Mouse (Mus musculus) forebrain, embryonic 15.5 days (tissue): ENCODE data around the gene Enpp1. TPM values are rescaled to one million over a fixed set of nuclear protein-coding genes. Genes with fewer than 3 reads are reported as not detected.
A peak's percentile ranks its signal among the peaks of the same experiment; 100 is the strongest.

Experiments used
- ATAC-seq: fragments of 200-750 bp; cut with Nextera tagmentation; replicated peaks from 2 replicates; pipeline ENCODE4 v1.8.0; 2017; ENCODE audit warnings: mild to moderate bottlenecking, moderate TSS enrichment, moderate library complexity
- H3K27ac ChIP-seq: fragments of 300-500 bp; sonication (generic); replicated peaks from 2 replicates; pipeline ENCODE4 v1.5.1; 2015; ENCODE audit warnings: mild to moderate bottlenecking, inconsistent platforms
- H3K27me3 ChIP-seq: fragments of 300-500 bp; sonication (generic); 2 replicates; pipeline ENCODE4 v1.6.1; 2015; ENCODE audit warnings: inconsistent platforms
- H3K36me3 ChIP-seq: fragments of 300-500 bp; sonication (generic); 2 replicates; pipeline ENCODE4 v1.6.1; 2015; ENCODE audit warnings: mild to moderate bottlenecking, inconsistent platforms
- H3K4me1 ChIP-seq: fragments of 300-500 bp; sonication (generic); 2 replicates; pipeline ENCODE4 v1.6.1; 2015; ENCODE audit warnings: inconsistent platforms
- H3K4me2 ChIP-seq: fragments of 300-500 bp; sonication (generic); replicated peaks from 2 replicates; pipeline ENCODE4 v1.6.1; 2015; ENCODE audit warnings: mild to moderate bottlenecking, inconsistent platforms
- H3K4me3 ChIP-seq: fragments of 300-500 bp; sonication (generic); 2 replicates; pipeline ENCODE4 v1.5.1; 2015; ENCODE audit warnings: mild to moderate bottlenecking, inconsistent platforms
- H3K9ac ChIP-seq: fragments of 300-500 bp; sonication (generic); replicated peaks from 2 replicates; pipeline ENCODE4 v1.6.1; 2015; ENCODE audit warnings: mild to moderate bottlenecking, inconsistent platforms
- H3K9me3 ChIP-seq: fragments of 300-500 bp; sonication (generic); 2 replicates; pipeline ENCODE4 v1.6.1; 2016; ENCODE audit warnings: inconsistent platforms
- WGBS: fragments of 180-500 bp; shearing (Covaris S2); methylation state at CpG from one replicate; pipeline ENCODE4 v1.1.7; 2015; ENCODE audit warnings: mixed read lengths; 5-methylcytosine and 5-hydroxymethylcytosine counted together
- polyA plus RNA-seq: library from polyadenylated mRNA; unstranded; fragments of >200 nt; fragmentation: Nextera tagmentation; extraction: Ambion mirVana; gene quantifications from 2 replicates; pipeline ENCODE4 v1.2.1, GENCODE M21; 2015

Enpp1 gene
- polyA plus RNA-seq, 1 experiment from 2014 or later = 1.8 TPM

DNA sequence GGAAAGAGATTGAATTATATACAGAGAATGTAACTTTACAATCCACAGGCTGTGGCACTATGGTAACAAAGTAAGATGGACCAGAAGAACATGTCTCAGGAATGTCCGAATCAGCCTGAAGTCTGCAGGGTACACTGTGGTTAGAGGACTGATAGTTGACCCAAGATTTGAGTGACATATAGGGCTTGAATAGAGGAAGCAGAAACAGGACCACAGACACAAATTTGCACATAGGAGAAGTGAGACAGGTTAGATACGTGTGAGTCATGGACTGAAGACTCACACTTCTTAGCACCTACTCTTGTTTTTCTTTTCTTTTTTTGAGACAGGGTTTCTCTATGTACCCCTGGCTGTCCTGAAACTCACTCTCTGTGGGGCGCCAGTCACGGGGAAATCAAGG is 15.5 kb upstream of the Enpp1 start:
- Histone ChIP-seq H3K9ac (no peak overlapping the region), H3K4me3 (no peak overlapping the region), H3K27ac (no peak overlapping the region), H3K9me3 (no peaks in the 10 kb centered on the region), H3K36me3 (no peaks in the 10 kb centered on the region), H3K4me2 (no peak overlapping the region), H3K4me1 (no peaks in the 10 kb centered on the region), H3K27me3 (no peaks in the 10 kb centered on the region)
- no peak for ATAC-seq
- WGBS = 91% methylated on average over 4 of the region's 4 CpGs

DNA sequence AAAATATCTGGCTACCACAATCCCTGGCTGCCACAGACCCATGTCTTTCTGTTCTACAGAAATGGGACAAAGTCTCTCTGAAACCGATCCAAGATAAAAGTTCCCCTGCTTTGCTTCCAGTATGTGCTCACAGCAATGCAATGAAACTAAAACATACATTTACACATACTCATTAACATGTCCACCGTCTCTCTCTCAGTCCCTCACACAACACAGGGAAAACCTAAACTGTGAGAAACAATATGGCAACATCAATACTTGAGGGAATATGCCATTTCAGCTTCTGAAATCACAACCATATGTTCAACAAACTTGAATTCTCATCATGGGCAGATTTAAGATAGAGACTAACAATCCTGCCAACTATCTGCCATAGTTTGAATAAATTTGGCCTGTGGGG is 13.2 kb upstream of the Enpp1 start:
- Histone ChIP-seq H3K27ac (no peak overlapping the region), H3K27me3 (no peaks in the 10 kb centered on the region), H3K9ac (no peak overlapping the region), H3K9me3 (no peaks in the 10 kb centered on the region), H3K4me2 (no peak overlapping the region), H3K4me1 (no peaks in the 10 kb centered on the region), H3K4me3 (no peak overlapping the region), H3K36me3 (no peaks in the 10 kb centered on the region)
- WGBS = 75% methylated on average over 2 of the region's 2 CpGs
- peak; percentile 80 for ATAC-seq

DNA sequence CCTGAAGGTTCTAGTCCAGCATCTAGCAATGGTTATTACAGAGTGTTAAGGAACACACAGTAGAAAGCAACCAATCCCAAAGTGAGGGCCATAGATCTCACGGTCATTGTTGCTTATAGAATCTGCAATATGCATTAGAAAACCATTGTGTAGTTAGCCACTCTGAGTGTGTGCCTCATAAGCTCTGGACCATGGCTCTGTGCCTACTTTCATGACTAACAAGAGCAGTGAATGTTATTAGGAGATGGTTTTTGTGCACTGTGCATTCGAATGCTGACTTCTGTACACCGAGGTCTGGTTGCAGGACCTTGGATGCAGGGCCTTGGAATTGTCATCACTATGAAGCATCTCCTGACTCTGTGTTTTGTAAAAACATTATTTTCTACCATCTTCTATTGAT is 9.9 kb upstream of the Enpp1 start:
- Histone ChIP-seq H3K9me3 (no peaks in the 10 kb centered on the region), H3K4me2 (no peak overlapping the region), H3K9ac (no peak overlapping the region), H3K4me1 (no peaks in the 10 kb centered on the region), H3K4me3 (no peak overlapping the region), H3K27me3 (no peaks in the 10 kb centered on the region), H3K27ac (no peak overlapping the region), H3K36me3 (no peaks in the 10 kb centered on the region)
- no peak for ATAC-seq
- 93% methylated on average over 3 of the region's 3 CpGs for WGBS

DNA sequence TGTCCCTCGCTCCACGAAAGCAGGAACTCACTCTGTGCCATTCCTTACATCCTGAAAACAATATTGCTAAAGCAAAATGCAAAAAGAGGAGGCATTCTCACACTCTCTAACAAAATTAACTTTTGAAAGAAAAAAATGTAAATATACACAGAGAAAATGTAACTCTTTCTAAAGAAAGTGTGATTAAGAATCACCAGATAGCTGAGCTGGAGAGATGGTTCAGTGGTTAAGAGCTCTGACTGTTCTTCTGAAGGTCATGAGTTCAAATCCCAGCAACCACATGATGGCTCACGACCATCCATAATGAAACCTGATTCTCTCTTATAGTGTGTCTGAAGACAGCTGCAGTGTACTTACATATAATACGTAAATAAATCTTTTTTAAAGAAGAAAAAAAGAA is 7.4 kb upstream of the Enpp1 start:
- no peak overlapping the region for H3K9ac ChIP-seq
- no peaks in the 10 kb centered on the region for H3K36me3 ChIP-seq
- WGBS = 86% methylated on average over 4 of the region's 4 CpGs
- ATAC-seq = no peak
- H3K4me2 ChIP-seq = no peak overlapping the region
- no peak overlapping the region for H3K4me3 ChIP-seq
- H3K4me1 ChIP-seq = no peaks in the 10 kb centered on the region
- H3K9me3 ChIP-seq = no peaks in the 10 kb centered on the region
- H3K27me3 ChIP-seq = no peaks in the 10 kb centered on the region
- no peak overlapping the region for H3K27ac ChIP-seq

DNA sequence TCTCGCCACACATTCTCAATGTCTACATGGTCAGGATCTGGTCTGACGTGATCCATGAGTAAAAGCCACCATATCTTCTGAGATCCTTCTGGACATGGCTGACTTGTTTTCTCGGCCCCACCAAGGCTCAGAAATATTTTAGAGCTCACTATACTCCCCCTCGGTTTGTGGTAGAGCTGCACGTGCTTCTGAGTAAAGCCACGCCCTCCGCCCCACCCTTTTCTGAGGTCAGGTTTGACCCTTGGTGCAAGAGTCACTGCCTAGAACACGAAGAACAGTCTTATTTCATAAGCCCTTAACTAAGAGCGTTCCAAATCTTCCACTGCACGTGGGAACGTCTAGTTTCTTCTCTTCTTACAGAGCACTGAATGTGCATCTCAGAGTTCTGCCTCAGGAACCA is 6.8 kb upstream of the Enpp1 start:
- Histone ChIP-seq H3K27me3 (no peaks in the 10 kb centered on the region), H3K4me1 (no peaks in the 10 kb centered on the region), H3K4me3 (no peak overlapping the region), H3K9ac (no peak overlapping the region), H3K9me3 (no peaks in the 10 kb centered on the region), H3K36me3 (no peaks in the 10 kb centered on the region), H3K4me2 (no peak overlapping the region), H3K27ac (no peak overlapping the region)
- 61% methylated on average over 11 of the region's 11 CpGs for WGBS
- no peak for ATAC-seq

DNA sequence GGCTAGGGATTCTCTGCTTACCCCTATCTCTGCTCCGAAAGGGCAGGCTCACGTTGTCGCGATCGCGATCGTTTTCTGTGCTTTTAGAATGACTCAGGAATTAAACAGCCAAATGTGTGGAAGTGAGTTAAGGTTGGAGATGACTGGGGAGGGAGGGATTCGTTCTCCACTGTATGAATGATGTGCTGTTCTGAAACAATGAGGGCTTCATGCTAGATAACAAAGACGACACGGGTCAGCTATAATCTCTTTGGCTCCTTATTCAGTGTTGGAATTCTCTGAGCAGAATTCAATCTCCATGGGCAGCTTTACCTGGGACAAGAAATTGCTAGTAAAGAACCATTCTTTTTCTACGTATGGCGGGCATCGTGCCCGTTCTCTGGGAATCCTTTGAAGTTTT is 6.1 kb upstream of the Enpp1 start:
- H3K36me3 ChIP-seq = no peaks in the 10 kb centered on the region
- no peaks in the 10 kb centered on the region for H3K9me3 ChIP-seq
- no peak overlapping the region for H3K9ac ChIP-seq
- H3K4me3 ChIP-seq = no peak overlapping the region
- H3K4me1 ChIP-seq = no peaks in the 10 kb centered on the region
- H3K27ac ChIP-seq = no peak overlapping the region
- H3K4me2 ChIP-seq = no peak overlapping the region
- no peak for ATAC-seq
- 32% methylated on average over 14 of the region's 14 CpGs for WGBS
- no peaks in the 10 kb centered on the region for H3K27me3 ChIP-seq

DNA sequence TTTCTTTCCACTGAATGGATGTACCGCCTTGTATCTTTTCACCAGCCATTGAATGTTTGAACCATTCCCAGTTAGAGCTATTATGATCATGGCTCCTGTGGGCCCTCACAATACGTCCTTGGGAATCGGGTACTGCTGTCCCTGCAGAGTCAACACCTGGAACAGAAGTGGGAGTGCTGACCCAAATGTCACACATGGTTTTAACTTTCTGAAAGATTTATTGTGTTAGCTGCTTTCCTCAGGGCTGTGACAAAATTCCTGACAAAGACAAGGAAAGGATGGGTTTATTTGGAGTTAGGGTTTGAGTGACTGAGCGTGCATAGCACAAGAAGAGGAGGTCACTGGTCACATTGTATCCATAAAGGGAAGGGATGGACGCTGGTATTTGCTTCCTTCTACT is 4.3 kb upstream of the Enpp1 start:
- no peaks in the 10 kb centered on the region for H3K9me3 ChIP-seq
- no peak overlapping the region for H3K27ac ChIP-seq
- ATAC-seq = no peak
- H3K4me3 ChIP-seq = no peak overlapping the region
- whole genome bisulfite sequencing = 76% methylated on average over 5 of the region's 5 CpGs
- H3K9ac ChIP-seq = no peak overlapping the region
- H3K27me3 ChIP-seq = 0 out of 2 replicates have a peak, but pooled peaks cover 4% of the 10 kb centered on the region
- no peak overlapping the region for H3K4me2 ChIP-seq
- H3K4me1 ChIP-seq = peaks cover 11% of the 10 kb centered on the region
- H3K36me3 ChIP-seq = no peaks in the 10 kb centered on the region

DNA sequence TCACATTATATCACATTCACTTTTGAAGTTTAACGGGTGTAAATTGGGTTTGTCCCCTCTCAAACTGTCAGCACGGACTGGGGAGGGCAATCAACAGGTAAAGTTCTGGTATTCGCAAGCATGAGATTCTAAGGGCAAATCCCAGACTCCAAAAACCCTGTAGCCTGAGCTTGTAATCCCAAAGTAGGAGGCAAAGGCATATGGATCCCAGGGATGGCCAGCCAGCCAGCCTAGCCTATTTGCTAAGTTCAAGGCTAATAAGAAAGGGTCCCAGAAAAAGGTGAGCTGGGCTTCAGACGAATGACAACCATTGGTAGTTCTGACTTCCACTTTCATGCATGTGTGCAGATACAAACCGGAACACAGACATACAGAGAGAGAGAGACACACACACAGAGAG is 942 bp upstream of the Enpp1 start:
- Histone ChIP-seq H3K27me3 (peaks cover 8% of the 10 kb centered on the region; the same call in 1 of the 2 replicates), H3K4me3 (no peak overlapping the region), H3K36me3 (no peaks in the 10 kb centered on the region), H3K9me3 (no peaks in the 10 kb centered on the region), H3K4me2 (no peak overlapping the region), H3K27ac (no peak overlapping the region), H3K4me1 (peaks cover 15% of the 10 kb centered on the region), H3K9ac (no peak overlapping the region)
- ATAC-seq = no peak
- 77% methylated on average over 5 of the region's 5 CpGs for WGBS

DNA sequence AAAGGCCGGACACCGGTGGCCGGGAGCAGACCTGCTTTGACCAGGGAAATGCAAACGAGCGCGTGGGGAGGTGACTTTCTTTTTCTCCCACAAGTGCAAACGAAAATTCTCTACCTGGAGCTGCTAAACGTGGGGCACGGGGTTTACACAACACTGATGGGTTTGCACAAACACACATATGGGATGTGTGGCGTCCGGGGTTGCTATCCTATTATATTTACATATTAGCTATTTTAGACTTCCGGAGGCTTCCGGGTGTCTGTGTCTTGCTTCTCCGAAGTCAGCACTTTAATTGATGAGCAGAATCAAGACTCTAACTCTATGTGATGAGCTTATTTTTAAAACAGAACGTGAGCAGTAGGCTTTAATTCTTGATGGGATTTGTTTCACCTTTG is 405 bp upstream of the Enpp1 start:
- Histone ChIP-seq H3K9ac (peak overlapping the region; percentile 61; the same call in 1 of the 2 replicates), H3K36me3 (no peaks in the 10 kb centered on the region), H3K4me2 (peak overlapping the region; percentile 100), H3K9me3 (no peaks in the 10 kb centered on the region), H3K27ac (no peak overlapping the region), H3K4me1 (peaks cover 15% of the 10 kb centered on the region), H3K27me3 (peaks cover 8% of the 10 kb centered on the region; the same call in 1 of the 2 replicates), H3K4me3 (peak overlapping the region; percentile 64)
- peak; percentile 35; the same call in 1 of the 2 replicates for ATAC-seq
- 16% methylated on average over 15 of the region's 15 CpGs for WGBS

DNA sequence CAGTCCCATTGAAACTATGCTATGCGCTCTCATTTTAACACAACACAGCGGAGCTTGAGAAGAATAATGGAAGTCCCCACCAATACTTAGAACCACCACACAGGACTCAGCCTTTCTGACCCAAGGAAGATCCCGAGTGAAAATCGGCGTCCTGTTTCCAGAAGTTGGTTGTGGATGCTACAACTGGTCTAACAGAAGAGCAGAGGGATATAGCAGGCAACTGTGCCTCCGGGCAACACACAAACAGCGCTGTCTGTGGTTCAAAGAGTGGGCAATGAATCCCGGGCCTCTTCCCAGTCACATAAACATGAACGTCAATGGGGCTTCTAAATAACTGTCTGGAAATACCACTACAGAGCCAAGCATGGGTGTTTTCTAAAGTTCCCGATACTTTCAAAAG is 888 bp downstream of the Enpp1 start:
- Histone ChIP-seq H3K36me3 (no peaks in the 10 kb centered on the region), H3K27ac (no peak overlapping the region), H3K4me1 (peaks cover 15% of the 10 kb centered on the region), H3K9me3 (no peaks in the 10 kb centered on the region), H3K4me3 (peak overlapping the region; percentile 64), H3K4me2 (peak overlapping the region; percentile 100), H3K27me3 (peaks cover 8% of the 10 kb centered on the region; the same call in 1 of the 2 replicates), H3K9ac (peak overlapping the region; percentile 61; the same call in 1 of the 2 replicates)
- peak; percentile 6; the same call in 1 of the 2 replicates for ATAC-seq
- WGBS = 21% methylated on average over 10 of the region's 10 CpGs

DNA sequence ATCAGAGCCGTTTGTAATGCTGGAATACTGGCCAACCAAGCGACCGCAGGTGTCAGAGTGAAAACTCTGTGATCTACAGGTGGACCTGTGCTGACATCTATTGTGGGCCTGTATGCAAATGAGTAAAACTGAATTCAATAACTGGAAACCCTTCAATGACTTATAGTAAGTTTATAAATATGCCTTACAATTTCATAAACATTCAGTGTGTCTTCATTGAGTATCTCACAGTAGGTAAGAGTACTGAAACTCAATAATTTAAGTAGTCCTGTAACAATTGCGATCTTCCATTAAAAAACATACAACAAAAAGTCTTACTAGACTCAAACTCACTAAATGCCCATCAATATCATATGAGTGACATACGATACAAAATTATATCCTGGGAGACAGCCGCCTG is 1.6 kb downstream of the Enpp1 start:
- WGBS = 93% methylated on average over 6 of the region's 6 CpGs
- Histone ChIP-seq H3K9me3 (no peaks in the 10 kb centered on the region), H3K9ac (no peak overlapping the region), H3K27me3 (peaks cover 8% of the 10 kb centered on the region; the same call in 1 of the 2 replicates), H3K4me1 (peaks cover 15% of the 10 kb centered on the region), H3K4me3 (no peak overlapping the region), H3K27ac (no peak overlapping the region), H3K4me2 (no peak overlapping the region), H3K36me3 (no peaks in the 10 kb centered on the region)
- no peak for ATAC-seq

DNA sequence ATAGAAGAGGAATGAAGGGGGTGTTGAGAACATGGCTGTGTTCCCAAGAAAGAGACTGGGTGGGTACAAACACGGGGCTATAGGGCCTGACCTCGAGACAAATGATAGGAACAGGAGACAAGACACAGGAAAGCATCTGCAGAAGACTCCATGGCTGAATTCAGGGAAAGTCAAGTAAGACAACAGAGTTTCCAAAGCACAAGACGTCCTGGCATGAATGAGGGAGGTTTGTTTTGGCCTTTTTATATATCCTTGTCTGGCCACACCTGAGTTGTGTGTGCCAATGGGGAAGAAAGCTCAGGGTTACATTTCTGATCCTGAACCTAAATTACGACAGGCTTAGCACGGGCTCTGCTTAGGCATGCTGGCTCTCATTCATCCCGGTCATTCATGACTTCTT is 4.2 kb downstream of the Enpp1 start:
- Histone ChIP-seq H3K27me3 (peaks cover 5% of the 10 kb centered on the region; the same call in 1 of the 2 replicates), H3K9me3 (no peaks in the 10 kb centered on the region), H3K4me2 (no peak overlapping the region), H3K9ac (no peak overlapping the region), H3K36me3 (no peaks in the 10 kb centered on the region), H3K4me3 (no peak overlapping the region), H3K4me1 (peaks cover 17% of the 10 kb centered on the region), H3K27ac (no peak overlapping the region)
- WGBS = 80% methylated on average over 6 of the region's 6 CpGs
- ATAC-seq = no peak

DNA sequence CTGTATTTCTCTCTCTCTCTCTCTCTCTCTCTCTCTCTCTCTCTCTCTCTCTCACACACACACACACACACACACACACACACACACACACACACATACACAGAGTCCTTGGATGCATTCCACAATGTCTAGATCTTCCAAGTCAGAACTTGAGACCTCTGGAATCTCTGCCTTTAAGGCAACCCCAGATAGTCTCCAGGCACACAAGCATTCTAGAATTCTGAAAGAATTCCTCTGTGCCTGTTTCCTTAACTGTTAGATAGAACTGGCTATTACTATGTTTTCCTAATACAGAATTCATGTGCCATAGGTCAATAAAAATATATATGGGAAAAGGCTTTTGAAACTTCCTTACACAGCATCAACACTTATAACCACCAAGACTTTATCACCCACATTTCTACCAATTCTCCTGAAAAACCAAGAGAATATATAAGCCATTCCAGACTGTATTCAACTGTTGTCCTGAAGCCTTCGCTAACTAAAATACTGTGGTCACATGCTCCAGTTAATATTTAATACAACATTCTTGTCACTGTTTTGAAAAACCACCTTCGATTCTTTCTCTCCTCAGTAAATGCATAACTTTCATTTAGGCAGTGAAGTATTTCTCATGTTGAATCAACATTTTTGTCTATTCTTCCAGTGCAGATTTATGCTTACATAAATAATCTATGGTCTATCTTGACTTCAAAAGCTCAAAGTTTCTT is 5.4 kb downstream of the Enpp1 start:
- Histone ChIP-seq H3K4me2 (no peak overlapping the region), H3K36me3 (no peaks in the 10 kb centered on the region), H3K9ac (no peak overlapping the region), H3K4me3 (no peak overlapping the region), H3K27ac (no peak overlapping the region), H3K9me3 (no peaks in the 10 kb centered on the region), H3K4me1 (peaks cover 10% of the 10 kb centered on the region), H3K27me3 (peaks cover 4% of the 10 kb centered on the region; the same call in 1 of the 2 replicates)
- ATAC-seq = no peak
- 93% methylated on average over 2 of the region's 2 CpGs for WGBS
